Mouse (Mus musculus) forebrain, embryonic 15.5 days (tissue): ENCODE results near the gene Med24. TPM values are rescaled to one million over a fixed set of nuclear protein-coding genes. Genes with fewer than 3 reads are reported as not detected.

Experiments used
- ATAC-seq: fragments of 200-750 bp; cut with Nextera tagmentation; replicated peaks from 2 replicates; pipeline ENCODE4 v1.8.0; 2017; ENCODE audit warnings: mild to moderate bottlenecking, moderate TSS enrichment, moderate library complexity
- H3K27ac ChIP-seq: fragments of 300-500 bp; sonication (generic); replicated peaks from 2 replicates; pipeline ENCODE4 v1.5.1; 2015; ENCODE audit warnings: mild to moderate bottlenecking, inconsistent platforms
- H3K27me3 ChIP-seq: fragments of 300-500 bp; sonication (generic); 2 replicates; pipeline ENCODE4 v1.6.1; 2015; ENCODE audit warnings: inconsistent platforms
- H3K36me3 ChIP-seq: fragments of 300-500 bp; sonication (generic); 2 replicates; pipeline ENCODE4 v1.6.1; 2015; ENCODE audit warnings: mild to moderate bottlenecking, inconsistent platforms
- H3K4me1 ChIP-seq: fragments of 300-500 bp; sonication (generic); 2 replicates; pipeline ENCODE4 v1.6.1; 2015; ENCODE audit warnings: inconsistent platforms
- H3K4me2 ChIP-seq: fragments of 300-500 bp; sonication (generic); replicated peaks from 2 replicates; pipeline ENCODE4 v1.6.1; 2015; ENCODE audit warnings: mild to moderate bottlenecking, inconsistent platforms
- H3K4me3 ChIP-seq: fragments of 300-500 bp; sonication (generic); 2 replicates; pipeline ENCODE4 v1.5.1; 2015; ENCODE audit warnings: mild to moderate bottlenecking, inconsistent platforms
- H3K9ac ChIP-seq: fragments of 300-500 bp; sonication (generic); replicated peaks from 2 replicates; pipeline ENCODE4 v1.6.1; 2015; ENCODE audit warnings: mild to moderate bottlenecking, inconsistent platforms
- H3K9me3 ChIP-seq: fragments of 300-500 bp; sonication (generic); 2 replicates; pipeline ENCODE4 v1.6.1; 2016; ENCODE audit warnings: inconsistent platforms
- WGBS: fragments of 180-500 bp; shearing (Covaris S2); methylation state at CpG from one replicate; pipeline ENCODE4 v1.1.7; 2015; ENCODE audit warnings: mixed read lengths; 5-methylcytosine and 5-hydroxymethylcytosine counted together
- polyA plus RNA-seq: library from polyadenylated mRNA; unstranded; fragments of >200 nt; fragmentation: Nextera tagmentation; extraction: Ambion mirVana; gene quantifications from 2 replicates; pipeline ENCODE4 v1.2.1, GENCODE M21; 2015

Med24 gene
- polyA plus RNA-seq, result 85.1 and 93.6 TPM in 2 replicates

- Histone ChIP-seq H3K4me1 (peaks cover 32% of the 10 kb centered on the region), H3K9ac (peak within 1 kb of the TSS; percentile 63), H3K4me2 (peak within 1 kb of the TSS; percentile 80), H3K27ac (peak within 1 kb of the TSS; percentile 87), H3K36me3 (peaks cover 21% of the 10 kb centered on the region), H3K27me3 (no peaks in the 10 kb centered on the region), H3K4me3 (peak within 1 kb of the TSS; percentile 60), H3K9me3 (no peaks in the 10 kb centered on the region)
- peak; percentile 96 for ATAC-seq
- WGBS, result under 1% methylated on average over 16 of the region's 16 CpGs
Observed at GRCm38 (mm10) chr11:98729119-98729588, at the start of gene Med24. Gene Med24 (minus strand): TSS chr11:98729435.

- H3K4me3 ChIP-seq, result no peak overlapping the region
- H3K4me1 ChIP-seq, result peaks cover 57% of the 10 kb centered on the region
- no peaks in the 10 kb centered on the region for H3K27me3 ChIP-seq
- no peak overlapping the region for H3K4me2 ChIP-seq
- H3K27ac ChIP-seq, result no peak overlapping the region
- no peaks in the 10 kb centered on the region for H3K36me3 ChIP-seq
- no peaks in the 10 kb centered on the region for H3K9me3 ChIP-seq
- no peak overlapping the region for H3K9ac ChIP-seq
- no peak for ATAC-seq
Observed at GRCm38 (mm10) chr11:98777888-98778287, 48.7 kb upstream of the Med24 start.

GRCm38 (mm10) chr11:98776843-98777590 is 47.8 kb upstream of the Med24 start:
- H3K36me3 ChIP-seq, result no peaks in the 10 kb centered on the region
- H3K27me3 ChIP-seq, result no peaks in the 10 kb centered on the region
- H3K9ac ChIP-seq, result no peak overlapping the region
- no peak for ATAC-seq
- H3K27ac ChIP-seq, result peak overlapping the region; percentile 6
- no peak overlapping the region for H3K4me3 ChIP-seq
- H3K4me2 ChIP-seq, result no peak overlapping the region
- H3K9me3 ChIP-seq, result no peaks in the 10 kb centered on the region
- 9% methylated on average over 9 of the region's 9 CpGs for WGBS
- peaks cover 54% of the 10 kb centered on the region for H3K4me1 ChIP-seq

- peaks cover 2% of the 10 kb centered on the region; the same call in 1 of the 2 replicates for H3K36me3 ChIP-seq
- WGBS, result 54% methylated on average over 12 of the region's 12 CpGs
- no peaks in the 10 kb centered on the region for H3K27me3 ChIP-seq
- H3K4me3 ChIP-seq, result no peak overlapping the region
- H3K9me3 ChIP-seq, result no peaks in the 10 kb centered on the region
- H3K9ac ChIP-seq, result no peak overlapping the region
- H3K27ac ChIP-seq, result peak overlapping the region; percentile 45
- peaks cover 46% of the 10 kb centered on the region for H3K4me1 ChIP-seq
- H3K4me2 ChIP-seq, result no peak overlapping the region
- ATAC-seq, result no peak
Observed at GRCm38 (mm10) chr11:98776052-98776764, 47.0 kb upstream of the Med24 start.

GRCm38 (mm10) chr11:98775348-98776051 is 46.3 kb upstream of the Med24 start:
- Histone ChIP-seq H3K4me3 (peak overlapping the region; percentile 40), H3K9me3 (no peaks in the 10 kb centered on the region), H3K4me1 (peaks cover 48% of the 10 kb centered on the region), H3K27me3 (no peaks in the 10 kb centered on the region), H3K27ac (peak overlapping the region; percentile 73), H3K9ac (0 out of 2 replicates have a peak overlapping the region, but pooled peaks have one; percentile 1), H3K36me3 (peaks cover 7% of the 10 kb centered on the region), H3K4me2 (peak overlapping the region; percentile 88)
- ATAC-seq, result peak; percentile 87
- WGBS, result 8% methylated on average over 15 of the region's 15 CpGs

- peaks cover 14% of the 10 kb centered on the region for H3K36me3 ChIP-seq
- WGBS, result 1% methylated on average over 22 of the region's 22 CpGs
- peak within 1 kb of the TSS; percentile 88 for H3K4me2 ChIP-seq
- H3K27ac ChIP-seq, result peak within 1 kb of the TSS; percentile 73
- no peaks in the 10 kb centered on the region for H3K27me3 ChIP-seq
- no peaks in the 10 kb centered on the region for H3K9me3 ChIP-seq
- peak within 1 kb of the TSS; percentile 40 for H3K4me3 ChIP-seq
- peaks cover 53% of the 10 kb centered on the region for H3K4me1 ChIP-seq
- peak within 1 kb of the TSS; percentile 51 for H3K9ac ChIP-seq
- peak; percentile 26; the same call in 1 of the 2 replicates for ATAC-seq
Observed at GRCm38 (mm10) chr11:98774582-98775347, 45.5 kb upstream of the Med24 start, which contains the start of gene Nr1d1. Gene Nr1d1 (minus strand): TSS chr11:98775333.

GRCm38 (mm10) chr11:98773635-98774295 is 44.5 kb upstream of the Med24 start:
- WGBS, result under 1% methylated on average over 37 of the region's 37 CpGs
- H3K4me3 ChIP-seq, result peak overlapping the region; percentile 40
- peak overlapping the region; percentile 73; the same call in 1 of the 2 replicates for H3K27ac ChIP-seq
- H3K4me1 ChIP-seq, result peaks cover 60% of the 10 kb centered on the region
- H3K9ac ChIP-seq, result peak overlapping the region; percentile 51; the same call in 1 of the 2 replicates
- no peaks in the 10 kb centered on the region for H3K27me3 ChIP-seq
- ATAC-seq, result peak; percentile 67
- H3K36me3 ChIP-seq, result peaks cover 24% of the 10 kb centered on the region
- no peaks in the 10 kb centered on the region for H3K9me3 ChIP-seq
- H3K4me2 ChIP-seq, result peak overlapping the region; percentile 88

- peaks cover 70% of the 10 kb centered on the region for H3K4me1 ChIP-seq
- H3K27ac ChIP-seq, result peak overlapping the region; percentile 7; the same call in 1 of the 2 replicates
- no peak for ATAC-seq
- no peaks in the 10 kb centered on the region for H3K9me3 ChIP-seq
- 81% methylated on average over 8 of the region's 8 CpGs for whole genome bisulfite sequencing
- peak overlapping the region; percentile 88; the same call in 1 of the 2 replicates for H3K4me2 ChIP-seq
- no peak overlapping the region for H3K4me3 ChIP-seq
- no peak overlapping the region for H3K9ac ChIP-seq
- H3K27me3 ChIP-seq, result no peaks in the 10 kb centered on the region
- peaks cover 29% of the 10 kb centered on the region for H3K36me3 ChIP-seq
Observed at GRCm38 (mm10) chr11:98772667-98773171, 43.5 kb upstream of the Med24 start.

- Histone ChIP-seq H3K36me3 (peaks cover 29% of the 10 kb centered on the region), H3K4me1 (peaks cover 75% of the 10 kb centered on the region), H3K9ac (no peak overlapping the region), H3K4me3 (no peak overlapping the region), H3K9me3 (no peaks in the 10 kb centered on the region), H3K4me2 (no peak overlapping the region), H3K27me3 (no peaks in the 10 kb centered on the region), H3K27ac (no peak overlapping the region)
- WGBS, result 90% methylated on average over 11 of the region's 11 CpGs
- no peak for ATAC-seq
Observed at GRCm38 (mm10) chr11:98771844-98772525, 42.8 kb upstream of the Med24 start.

GRCm38 (mm10) chr11:98771131-98771530 is 41.9 kb upstream of the Med24 start:
- Histone ChIP-seq H3K9me3 (no peaks in the 10 kb centered on the region), H3K36me3 (peaks cover 29% of the 10 kb centered on the region), H3K27me3 (no peaks in the 10 kb centered on the region), H3K9ac (no peak overlapping the region), H3K27ac (peak overlapping the region; percentile 41), H3K4me3 (no peak overlapping the region), H3K4me2 (no peak overlapping the region), H3K4me1 (peaks cover 78% of the 10 kb centered on the region)
- WGBS, result 91% methylated on average over 18 of the region's 18 CpGs
- no peak for ATAC-seq
